Mouse (Mus musculus): Measurements from ENCODE around the gene Otud7b. TPM values are rescaled to one million over a fixed set of nuclear protein-coding genes. Genes with fewer than 3 reads are reported as not detected.

Otud7b gene
- polyA plus RNA-seq (2014; fragmentation: Illumina TruSeq; extraction: RNeasy Lipid Tissue Mini Kit (QIAGEN cat#74804)) = 30.3 TPM

DNA sequence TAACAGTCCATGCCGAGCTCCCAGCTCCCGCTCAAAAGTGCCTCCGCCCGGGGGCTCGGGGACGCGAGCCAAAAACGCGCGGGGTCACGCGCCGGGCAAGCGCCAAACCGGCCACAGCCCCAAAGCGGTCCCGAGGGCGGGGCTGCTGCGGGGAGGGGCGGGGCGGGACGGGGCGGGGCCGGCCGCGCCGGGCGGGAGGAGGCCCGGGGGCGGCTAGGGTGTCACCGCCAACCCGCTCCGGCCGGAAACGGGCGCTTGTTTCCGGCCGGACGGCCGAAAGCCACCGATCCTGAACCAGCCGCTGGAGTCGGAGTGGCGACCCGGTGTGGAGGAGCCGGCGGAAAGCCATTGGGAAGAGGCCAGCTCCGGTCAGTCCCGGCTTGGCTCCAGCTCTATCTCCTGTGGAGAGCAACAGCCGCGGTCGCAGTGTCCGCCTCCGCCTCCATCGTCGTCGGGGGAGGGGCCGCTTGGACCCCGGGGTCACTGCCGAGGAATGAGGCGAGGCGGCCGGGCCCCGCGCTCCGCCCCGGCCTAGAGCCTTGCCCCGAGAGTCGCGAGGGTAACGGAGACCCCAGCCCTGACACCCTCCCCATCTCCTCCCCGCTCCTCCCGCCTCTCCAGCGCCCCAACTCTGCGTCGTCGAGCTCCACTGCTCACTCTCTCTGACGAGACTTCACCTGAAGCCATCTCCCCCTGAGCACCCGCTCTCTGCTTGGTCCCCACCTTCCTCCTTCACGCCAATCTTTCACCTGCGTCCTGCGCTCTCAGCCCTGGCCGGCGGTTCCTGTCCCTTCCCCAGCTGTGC is at the start of gene Otud7b:
Gene Otud7b (plus strand): TSS at position 267 of the 805 bp plus-strand sequence.

DNA sequence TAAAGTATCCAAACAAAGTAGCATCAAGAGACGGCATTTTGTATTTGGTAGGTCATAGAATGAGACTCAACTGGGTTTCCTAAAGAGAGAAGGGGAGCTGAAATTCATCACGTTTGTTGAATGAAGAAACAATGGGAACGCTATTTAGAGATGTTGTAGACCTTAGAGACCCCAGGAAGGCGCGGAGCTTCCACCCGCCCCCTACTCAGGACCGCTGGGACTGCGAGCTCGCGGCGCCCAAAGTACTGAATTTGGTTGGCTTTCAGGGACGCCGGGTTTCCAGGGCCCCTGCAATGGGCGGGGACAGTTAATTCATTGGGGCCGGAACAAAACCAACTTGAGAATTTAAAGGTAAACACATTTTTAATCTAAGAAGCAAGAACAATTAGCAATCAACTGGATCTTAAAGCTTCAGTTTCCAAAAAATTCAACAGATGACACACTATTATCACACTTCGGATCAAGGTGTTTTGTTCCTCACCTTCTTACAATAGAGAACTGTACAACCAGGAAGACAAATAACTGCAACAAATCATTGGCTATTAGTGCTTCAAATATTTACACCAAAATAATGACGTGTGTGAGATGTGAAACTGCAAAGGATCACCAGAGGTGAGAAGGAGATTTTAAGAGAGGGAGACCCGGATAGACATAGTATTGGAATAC is 46.0 kb upstream of the Otud7b start, which contains the start of gene Vps45:
Gene Vps45 (minus strand): TSS at position 236 of the 666 bp plus-strand sequence.

DNA sequence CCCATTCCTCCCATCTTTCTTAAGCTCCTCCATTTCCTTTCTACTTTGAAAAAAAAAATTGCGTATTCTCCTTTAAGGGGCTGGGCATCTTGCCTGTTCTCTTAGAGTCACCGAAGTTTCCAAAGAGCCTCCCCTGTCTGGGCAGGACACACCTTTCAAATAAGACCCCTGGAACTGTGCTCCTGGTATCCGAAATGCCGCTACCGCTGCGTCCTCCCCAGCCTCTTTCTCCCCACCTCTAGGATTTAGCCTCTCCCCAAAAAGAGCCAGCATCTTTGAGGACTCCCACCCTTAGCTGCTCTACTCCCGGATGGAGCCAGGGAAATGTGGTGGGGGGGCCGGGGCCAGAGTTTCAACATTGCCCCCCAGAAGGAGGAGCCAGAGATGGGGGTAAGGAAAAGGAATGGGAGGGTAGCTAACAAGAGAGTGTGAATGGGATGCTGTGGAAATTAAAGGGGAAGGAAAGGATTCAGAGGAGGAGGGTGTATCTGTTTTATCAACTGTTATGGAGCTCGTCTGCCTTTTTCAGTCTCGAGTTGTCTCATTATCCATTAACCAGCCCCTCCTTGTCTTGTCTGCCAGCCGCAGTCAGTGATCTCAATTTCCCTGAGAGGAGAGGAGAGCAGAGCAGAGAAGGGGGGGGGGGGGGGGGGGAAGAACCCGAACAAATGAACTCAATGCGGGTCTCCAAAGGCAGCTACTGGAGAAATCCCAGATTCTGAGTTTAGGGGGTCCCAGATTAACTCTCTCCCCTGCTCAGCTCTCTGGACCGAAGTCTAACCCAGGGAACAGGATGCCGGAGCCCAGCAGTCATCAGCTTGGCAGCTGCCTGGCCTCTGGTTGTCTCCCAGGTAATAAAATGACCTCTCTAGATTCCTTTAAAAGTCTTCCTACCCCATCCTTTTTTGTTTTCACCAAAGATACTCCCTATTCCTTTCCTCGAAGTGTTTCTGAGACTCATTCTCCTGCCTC is 57.8 kb downstream of the Otud7b start, which contains the start of gene Mtmr11:
Gene Mtmr11 (plus strand): TSS at position 136 of the 972 bp plus-strand sequence.

DNA sequence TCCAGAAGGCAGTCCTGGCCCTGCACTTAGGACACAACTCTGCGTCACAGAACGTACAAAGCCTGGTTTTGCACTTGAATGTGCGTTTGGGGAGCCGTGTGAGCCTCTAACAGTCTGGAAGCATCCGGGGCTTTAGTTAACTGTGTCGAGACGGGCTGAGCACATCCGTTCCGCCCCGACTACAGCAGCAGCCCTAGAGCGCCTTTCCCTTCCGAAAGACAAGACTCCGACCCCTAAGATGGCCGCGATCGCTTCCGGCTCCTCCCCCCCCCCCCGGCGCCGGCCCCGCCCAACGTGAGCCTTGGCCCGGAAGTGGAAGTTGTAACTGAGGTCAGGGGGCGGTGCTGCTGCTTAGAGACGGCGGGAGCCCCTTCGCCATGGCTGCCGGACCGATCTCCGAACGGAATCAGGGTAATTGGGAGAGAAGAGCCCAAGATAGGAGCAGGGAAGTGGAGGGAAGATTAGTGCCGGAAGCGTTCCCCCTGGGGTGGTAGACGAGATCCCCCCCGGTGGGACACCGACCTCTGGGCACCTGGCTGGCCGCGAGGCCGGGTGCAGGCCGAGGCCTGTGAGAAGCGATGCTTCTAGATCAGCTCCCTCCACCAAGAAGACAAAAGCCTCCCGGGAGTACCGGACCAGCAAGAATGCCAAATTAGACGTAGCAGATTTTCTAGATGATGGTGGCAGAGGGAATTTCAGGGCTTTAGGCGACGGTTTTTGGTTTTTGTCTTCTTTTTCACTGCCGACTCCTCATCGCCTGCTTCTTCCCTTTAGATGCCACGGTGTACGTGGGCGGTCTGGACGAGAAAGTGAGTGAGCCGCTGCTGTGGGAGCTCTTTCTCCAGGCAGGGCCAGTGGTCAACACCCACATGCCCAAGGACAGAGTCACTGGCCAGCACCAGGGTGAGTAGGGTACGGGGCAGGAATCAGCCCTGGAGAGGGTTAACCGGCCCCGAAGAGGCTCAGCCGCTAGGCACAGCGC is 68.2 kb downstream of the Otud7b start, which contains the start of gene Sf3b4:
Gene Sf3b4 (plus strand): TSS at position 136 of the 982 bp plus-strand sequence.

DNA sequence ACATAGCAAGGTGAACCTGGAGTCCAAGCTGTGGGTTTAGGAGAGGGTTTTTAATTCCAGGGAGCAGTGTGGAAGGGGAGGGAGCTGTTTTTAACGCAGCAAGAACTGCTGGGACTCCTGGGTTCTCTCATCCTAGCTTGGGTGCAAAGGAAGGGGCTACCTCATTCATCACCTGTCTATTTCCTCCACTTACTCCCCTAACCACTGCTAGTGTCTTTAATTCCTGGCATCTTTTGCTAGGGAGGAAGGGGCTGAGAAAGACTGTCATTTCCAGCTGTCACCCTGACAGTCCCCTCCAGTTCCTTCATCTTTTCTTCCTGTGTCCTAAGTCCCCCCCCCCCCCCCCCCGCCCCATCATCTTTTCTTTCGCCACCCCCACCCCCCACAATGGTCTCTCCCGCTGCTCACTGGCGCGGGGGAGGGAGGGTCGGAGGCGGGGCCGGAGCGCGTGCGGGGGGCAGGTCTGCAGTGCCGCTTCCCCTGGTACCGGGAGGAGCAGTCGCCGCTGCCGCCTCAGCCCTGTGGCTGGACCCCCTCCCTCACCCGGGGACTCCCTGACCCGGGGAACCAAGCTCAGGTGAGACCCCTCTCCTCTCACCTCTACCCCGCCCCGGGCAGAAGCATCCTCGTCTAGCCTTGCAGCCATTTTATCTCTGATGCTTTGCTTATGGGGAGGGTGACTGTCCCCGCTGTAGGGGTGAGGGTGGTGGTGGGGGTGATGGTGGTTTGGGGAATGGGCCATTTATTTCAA is 76.6 kb downstream of the Otud7b start, which contains the start of gene Sv2a:
Gene Sv2a (plus strand): TSS at position 425 of the 751 bp plus-strand sequence.

Other genes starting within 250 kb of the Otud7b start
- gene Prpf3, start 248.6 kb upstream of the Otud7b start, polyA plus RNA-seq (2014; fragmentation: Illumina TruSeq; extraction: RNeasy Lipid Tissue Mini Kit (QIAGEN cat#74804)) = 31.2 TPM
- 10.7 TPM for gene Mrps21, start 233.0 kb upstream of the Otud7b start, polyA plus RNA-seq (2014; fragmentation: Illumina TruSeq; extraction: RNeasy Lipid Tissue Mini Kit (QIAGEN cat#74804))
- 2.7 TPM for gene Ciart, start 222.3 kb upstream of the Otud7b start, polyA plus RNA-seq (2014; fragmentation: Illumina TruSeq; extraction: RNeasy Lipid Tissue Mini Kit (QIAGEN cat#74804))
- gene BC028528, start 212.5 kb upstream of the Otud7b start, polyA plus RNA-seq (2014; fragmentation: Illumina TruSeq; extraction: RNeasy Lipid Tissue Mini Kit (QIAGEN cat#74804)) = 70.0 TPM
- gene Aph1a, start 210.6 kb upstream of the Otud7b start, polyA plus RNA-seq (2014; fragmentation: Illumina TruSeq; extraction: RNeasy Lipid Tissue Mini Kit (QIAGEN cat#74804)) = 29.7 TPM
- gene Car14, start 199.8 kb upstream of the Otud7b start, polyA plus RNA-seq (2014; fragmentation: Illumina TruSeq; extraction: RNeasy Lipid Tissue Mini Kit (QIAGEN cat#74804)) = 157 TPM
- 276 TPM for gene Anp32e, start 175.3 kb upstream of the Otud7b start, polyA plus RNA-seq (2014; fragmentation: Illumina TruSeq; extraction: RNeasy Lipid Tissue Mini Kit (QIAGEN cat#74804))
- 12.5 TPM for gene Plekho1, start 108.5 kb upstream of the Otud7b start, polyA plus RNA-seq (2014; fragmentation: Illumina TruSeq; extraction: RNeasy Lipid Tissue Mini Kit (QIAGEN cat#74804))
- gene Vps45, start 46.1 kb upstream of the Otud7b start, polyA plus RNA-seq (2014; fragmentation: Illumina TruSeq; extraction: RNeasy Lipid Tissue Mini Kit (QIAGEN cat#74804)) = 51.8 TPM
- 3.4 TPM for gene Mtmr11, start 57.5 kb downstream of the Otud7b start, polyA plus RNA-seq (2014; fragmentation: Illumina TruSeq; extraction: RNeasy Lipid Tissue Mini Kit (QIAGEN cat#74804))
- gene Sf3b4, start 67.8 kb downstream of the Otud7b start, polyA plus RNA-seq (2014; fragmentation: Illumina TruSeq; extraction: RNeasy Lipid Tissue Mini Kit (QIAGEN cat#74804)) = 19.9 TPM
- 0.20 TPM for gene Sv2a, start 76.6 kb downstream of the Otud7b start, polyA plus RNA-seq (2014; fragmentation: Illumina TruSeq; extraction: RNeasy Lipid Tissue Mini Kit (QIAGEN cat#74804))
- 3.5 TPM for gene Bola1, start 115.2 kb downstream of the Otud7b start, polyA plus RNA-seq (2014; fragmentation: Illumina TruSeq; extraction: RNeasy Lipid Tissue Mini Kit (QIAGEN cat#74804))
- not detected for gene Hist2h2ab, start 115.3 kb downstream of the Otud7b start, polyA plus RNA-seq (2014; fragmentation: Illumina TruSeq; extraction: RNeasy Lipid Tissue Mini Kit (QIAGEN cat#74804))
- gene Hist2h2ac, start 116.4 kb downstream of the Otud7b start, polyA plus RNA-seq (2014; fragmentation: Illumina TruSeq; extraction: RNeasy Lipid Tissue Mini Kit (QIAGEN cat#74804)) = not detected
- 23.4 TPM for gene Hist2h2be, start 116.6 kb downstream of the Otud7b start, polyA plus RNA-seq (2014; fragmentation: Illumina TruSeq; extraction: RNeasy Lipid Tissue Mini Kit (QIAGEN cat#74804))
- 1.5 TPM for gene Hist2h3c2, start 134.6 kb downstream of the Otud7b start, polyA plus RNA-seq (2014; fragmentation: Illumina TruSeq; extraction: RNeasy Lipid Tissue Mini Kit (QIAGEN cat#74804))
- gene Hist2h2aa2, start 135.7 kb downstream of the Otud7b start, polyA plus RNA-seq (2014; fragmentation: Illumina TruSeq; extraction: RNeasy Lipid Tissue Mini Kit (QIAGEN cat#74804)) = not detected
- gene Hist2h2aa1, start 141.0 kb downstream of the Otud7b start, polyA plus RNA-seq (2014; fragmentation: Illumina TruSeq; extraction: RNeasy Lipid Tissue Mini Kit (QIAGEN cat#74804)) = not detected
- gene Hist2h3c1, start 142.2 kb downstream of the Otud7b start, polyA plus RNA-seq (2014; fragmentation: Illumina TruSeq; extraction: RNeasy Lipid Tissue Mini Kit (QIAGEN cat#74804)) = 26.3 TPM
- not detected for gene Hist2h4, start 158.8 kb downstream of the Otud7b start, polyA plus RNA-seq (2014; fragmentation: Illumina TruSeq; extraction: RNeasy Lipid Tissue Mini Kit (QIAGEN cat#74804))
- gene Hist2h3b, start 164.1 kb downstream of the Otud7b start, polyA plus RNA-seq (2014; fragmentation: Illumina TruSeq; extraction: RNeasy Lipid Tissue Mini Kit (QIAGEN cat#74804)) = not detected
- not detected for gene Hist2h2bb, start 165.2 kb downstream of the Otud7b start, polyA plus RNA-seq (2014; fragmentation: Illumina TruSeq; extraction: RNeasy Lipid Tissue Mini Kit (QIAGEN cat#74804))
- gene Fcgr1, start 189.4 kb downstream of the Otud7b start, polyA plus RNA-seq (2014; fragmentation: Illumina TruSeq; extraction: RNeasy Lipid Tissue Mini Kit (QIAGEN cat#74804)) = 1.3 TPM

Data from ovary, adult 10 weeks (tissue).